Mouse (Mus musculus) liver, adult (tissue): ENCODE data around the gene Slc5a10.

Experiments
- GATA4 ChIP-seq: IDR thresholded peaks from 2 replicates; pipeline ENCODE4 v1.6.1; 2014; ENCODE audit warnings: mild to moderate bottlenecking, low read length; ENCODE audit not compliant: insufficient replicate concordance

The Slc5a10 gene

DNA sequence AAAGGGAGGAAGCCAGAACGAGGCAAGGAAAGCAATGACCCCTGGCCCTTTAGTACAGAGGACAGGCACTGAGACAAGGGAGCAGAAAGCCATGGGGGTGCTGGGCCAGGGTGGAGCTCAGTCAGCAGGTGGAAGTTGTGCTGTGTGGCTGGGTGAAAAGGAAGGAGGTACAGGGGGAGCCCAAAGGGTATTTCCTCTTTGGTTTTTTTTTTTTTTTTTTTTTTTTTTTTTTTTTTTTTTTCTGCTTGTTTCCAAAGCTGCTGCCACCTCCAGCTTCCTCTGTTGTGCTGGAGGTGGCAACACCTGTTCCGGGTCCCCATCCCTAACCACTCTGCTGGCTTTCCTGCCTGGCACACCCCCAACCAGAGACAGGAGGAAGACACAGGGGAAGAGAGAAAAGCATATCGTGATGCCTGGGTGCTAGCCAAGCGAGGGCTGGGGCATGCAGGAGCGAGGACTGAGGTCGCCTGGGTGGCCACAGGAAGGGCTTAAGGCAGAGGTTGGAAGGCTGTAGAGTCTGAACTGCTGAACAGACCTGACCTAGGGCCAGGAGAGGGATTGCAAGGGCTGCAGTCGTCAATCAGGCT lies 59.7 kb downstream of the Slc5a10 start:
- no peak for TF ChIP-seq GATA4

DNA sequence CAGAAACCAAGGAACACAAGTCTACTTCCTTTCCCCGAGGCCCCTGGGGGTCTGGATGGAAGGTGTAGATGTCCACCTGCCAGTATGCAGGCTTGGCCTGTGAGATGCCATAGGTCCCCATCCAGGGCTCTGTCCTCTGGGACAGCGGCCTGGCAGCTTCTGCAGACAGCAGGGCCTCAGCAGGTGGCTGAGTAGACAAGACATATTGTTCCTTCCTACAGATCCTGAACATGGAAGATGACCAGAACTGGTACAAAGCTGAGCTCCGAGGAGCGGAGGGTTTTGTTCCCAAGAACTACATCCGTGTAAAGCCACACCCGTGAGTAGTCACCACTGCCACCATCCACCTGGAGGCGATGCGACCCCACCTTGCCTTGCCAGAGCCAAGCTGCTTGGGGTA lies 60.6 kb downstream of the Slc5a10 start:
- TF ChIP-seq GATA4, result no peak

DNA sequence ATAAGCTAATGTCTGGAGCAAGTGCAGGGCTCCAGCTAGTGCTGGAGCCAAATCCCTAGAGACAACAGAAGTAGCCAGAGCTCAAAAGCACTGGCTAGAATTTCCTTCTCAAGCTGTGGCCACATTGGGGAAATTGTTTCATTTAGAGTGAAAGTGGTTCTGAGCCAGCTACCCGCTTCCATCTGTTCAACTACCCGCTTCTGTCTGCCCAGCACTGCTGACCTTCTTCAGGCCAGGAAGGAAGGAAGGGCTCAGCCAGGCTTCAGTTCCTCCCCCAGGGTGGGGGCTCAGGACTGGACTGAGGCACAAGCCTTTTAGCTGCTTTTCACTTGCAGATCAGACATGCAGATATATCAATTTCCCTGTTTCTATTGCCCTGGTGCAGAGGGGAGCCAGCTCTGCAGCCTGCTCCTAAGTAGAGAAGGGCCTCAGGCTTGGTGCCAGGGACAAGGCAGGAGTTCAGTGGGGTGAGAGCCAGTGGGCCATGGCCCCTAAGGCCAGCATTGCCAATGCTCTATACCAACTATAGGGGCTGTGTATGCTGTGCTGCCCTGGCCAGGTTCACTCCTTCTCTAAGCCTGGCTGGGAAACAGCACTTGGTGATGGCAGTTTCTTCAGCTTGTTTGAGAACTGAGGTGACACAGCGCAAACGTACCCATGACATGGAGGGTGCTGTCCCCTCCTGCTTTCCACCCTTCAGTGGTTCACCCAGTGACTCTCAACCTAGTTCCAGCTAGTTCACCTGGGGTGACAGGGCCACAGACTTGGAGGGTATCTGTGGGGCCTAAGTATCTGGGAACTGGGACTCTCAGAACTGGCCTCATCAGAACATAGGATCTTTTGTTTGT lies 61.4 kb downstream of the Slc5a10 start:
- TF ChIP-seq GATA4, result no peak

DNA sequence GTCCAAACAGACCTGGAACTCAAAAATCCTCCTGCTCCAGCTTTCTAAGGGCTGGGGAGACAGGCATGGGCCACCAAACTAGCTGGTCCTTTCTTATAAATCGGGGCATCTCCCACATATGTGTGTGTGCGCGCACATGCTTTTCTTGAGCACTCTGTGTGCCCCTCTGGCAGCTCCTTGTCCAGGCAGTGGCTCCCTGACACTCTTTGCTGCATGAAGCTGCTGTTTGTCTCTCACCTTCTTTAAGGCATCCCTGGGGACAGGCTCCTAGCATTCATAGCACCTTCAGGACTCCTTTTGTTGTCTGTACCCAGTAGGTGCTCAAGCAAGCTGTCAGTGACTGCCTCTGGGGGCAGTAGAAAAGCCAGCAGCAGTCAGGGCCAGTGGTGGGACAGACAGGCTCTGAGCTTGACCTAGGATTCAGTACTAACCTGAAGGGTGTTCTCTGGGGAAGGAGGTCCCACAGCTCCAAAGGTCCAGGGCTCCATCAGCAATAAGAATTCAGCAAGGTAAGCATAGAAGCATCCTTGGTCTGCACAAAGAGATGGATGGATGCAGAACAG lies 62.2 kb downstream of the Slc5a10 start:
- no peak for TF ChIP-seq GATA4

DNA sequence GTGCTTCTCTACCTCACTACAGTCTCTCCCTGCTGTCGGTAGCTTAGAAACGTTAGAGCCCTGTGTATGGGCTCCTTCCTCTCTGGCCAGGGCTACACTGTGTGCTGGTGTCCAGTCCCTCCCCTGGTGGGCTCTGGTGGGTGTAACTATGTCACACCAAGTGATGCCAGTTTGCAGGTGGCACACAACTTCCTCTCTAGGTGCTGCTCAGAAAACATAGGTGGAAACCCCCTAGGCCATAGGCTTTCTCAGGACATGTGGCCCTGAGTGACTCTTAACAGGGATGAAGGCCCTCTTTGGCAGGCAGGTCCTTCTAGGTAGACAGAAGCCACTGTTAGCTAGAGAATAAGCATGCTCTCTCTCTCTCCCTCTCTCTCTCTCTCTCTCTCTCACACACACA lies 63.2 kb downstream of the Slc5a10 start:
- TF ChIP-seq GATA4, result no peak

DNA sequence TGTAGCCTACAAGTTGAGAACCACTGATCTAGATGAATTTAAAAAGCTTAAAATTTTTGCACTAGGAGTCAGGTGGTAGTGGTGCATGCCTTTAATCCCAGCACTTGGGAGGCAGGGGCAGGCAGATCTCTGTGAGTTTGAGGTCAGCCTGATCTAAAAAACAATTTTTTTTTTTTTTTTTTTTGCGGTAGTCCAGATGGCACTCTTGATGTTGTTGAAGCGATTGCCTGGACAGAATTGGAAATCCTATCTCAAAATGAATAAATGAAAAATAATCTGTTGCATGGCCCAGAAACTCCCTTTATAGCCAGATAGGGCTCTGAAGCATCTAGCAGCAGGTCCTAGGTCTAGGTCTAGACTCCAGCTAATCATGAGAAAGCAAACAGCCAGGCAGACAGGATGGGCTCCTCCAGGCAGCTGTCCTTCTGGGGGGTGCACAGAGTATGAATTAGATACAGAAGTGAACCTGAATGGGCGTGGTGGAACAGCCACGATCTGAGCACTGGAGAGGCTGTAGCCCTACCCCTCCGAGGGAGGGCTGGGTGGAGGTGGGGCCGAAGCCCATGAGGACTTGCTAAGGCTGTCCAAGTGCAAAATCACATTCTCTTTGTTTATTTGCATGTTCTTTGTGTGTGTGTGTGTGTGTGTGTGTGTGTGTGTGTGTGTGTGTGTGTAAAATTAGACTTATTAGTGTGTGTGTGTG lies 64.3 kb downstream of the Slc5a10 start:
- no peak for TF ChIP-seq GATA4

DNA sequence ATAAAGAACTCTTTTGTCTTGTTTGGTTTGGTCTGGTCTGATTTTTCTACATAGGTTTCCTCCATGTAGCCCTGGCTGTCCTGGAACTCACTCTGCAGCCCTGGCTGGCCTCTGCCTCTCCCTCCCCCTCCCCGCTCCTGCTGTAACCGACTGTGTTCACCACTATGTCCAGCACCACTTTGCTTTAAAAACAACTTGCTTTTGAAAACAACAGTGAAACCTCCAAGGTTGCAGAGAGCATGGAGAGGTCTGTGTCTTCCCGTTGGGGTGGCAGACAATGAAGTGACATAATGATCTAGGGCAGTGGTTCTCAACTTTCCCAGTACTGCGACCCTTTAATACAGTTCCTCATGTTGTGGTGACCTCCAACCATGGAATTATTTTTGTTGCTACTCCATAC lies 65.0 kb downstream of the Slc5a10 start:
- no peak for TF ChIP-seq GATA4

DNA sequence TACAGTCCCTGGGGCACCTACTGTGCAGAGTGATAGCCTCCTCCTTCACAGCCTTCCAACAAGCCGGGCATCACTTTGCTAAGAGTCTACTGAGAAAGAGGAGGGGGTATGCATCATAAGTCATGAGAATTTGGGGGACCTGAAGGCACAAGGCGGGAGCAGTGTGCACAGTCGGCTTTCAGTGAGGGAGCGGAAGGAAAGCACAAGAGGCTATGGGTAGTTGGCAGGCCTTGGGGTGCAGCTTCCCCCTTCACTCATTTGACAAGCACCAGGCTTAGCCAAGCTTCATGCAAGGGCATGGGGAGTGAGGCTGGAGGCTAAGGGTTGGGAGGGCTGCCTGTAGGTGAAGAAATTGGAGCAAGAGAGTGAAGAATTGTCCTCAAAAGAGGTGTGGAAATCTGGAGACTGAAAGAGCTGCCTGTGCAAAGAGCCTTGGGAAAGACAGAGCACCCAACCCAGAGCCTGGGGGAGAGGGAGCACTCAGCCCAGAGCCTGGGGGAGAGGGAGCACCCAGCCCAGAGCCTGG lies 65.8 kb downstream of the Slc5a10 start:
- TF ChIP-seq GATA4, result no peak

DNA sequence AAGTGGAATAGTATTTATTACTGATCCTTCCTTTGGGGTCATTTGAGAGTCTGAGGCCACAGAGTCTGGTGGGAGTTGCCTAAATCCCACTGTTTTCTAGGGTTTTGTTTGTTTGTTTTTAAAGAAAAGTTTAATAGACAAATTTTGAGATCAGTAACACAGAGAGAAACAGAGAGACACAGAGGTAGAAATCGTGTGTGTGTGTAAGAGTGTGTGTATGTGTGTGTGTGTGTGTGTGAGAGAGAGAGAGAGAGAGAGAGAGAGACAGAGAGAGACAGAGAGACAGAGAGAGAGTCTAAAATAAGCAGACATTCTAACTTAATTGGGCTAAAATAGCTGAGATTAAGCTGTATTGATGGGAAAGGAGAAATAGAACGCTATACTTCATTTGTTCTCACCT lies 67.1 kb downstream of the Slc5a10 start:
- no peak for TF ChIP-seq GATA4

DNA sequence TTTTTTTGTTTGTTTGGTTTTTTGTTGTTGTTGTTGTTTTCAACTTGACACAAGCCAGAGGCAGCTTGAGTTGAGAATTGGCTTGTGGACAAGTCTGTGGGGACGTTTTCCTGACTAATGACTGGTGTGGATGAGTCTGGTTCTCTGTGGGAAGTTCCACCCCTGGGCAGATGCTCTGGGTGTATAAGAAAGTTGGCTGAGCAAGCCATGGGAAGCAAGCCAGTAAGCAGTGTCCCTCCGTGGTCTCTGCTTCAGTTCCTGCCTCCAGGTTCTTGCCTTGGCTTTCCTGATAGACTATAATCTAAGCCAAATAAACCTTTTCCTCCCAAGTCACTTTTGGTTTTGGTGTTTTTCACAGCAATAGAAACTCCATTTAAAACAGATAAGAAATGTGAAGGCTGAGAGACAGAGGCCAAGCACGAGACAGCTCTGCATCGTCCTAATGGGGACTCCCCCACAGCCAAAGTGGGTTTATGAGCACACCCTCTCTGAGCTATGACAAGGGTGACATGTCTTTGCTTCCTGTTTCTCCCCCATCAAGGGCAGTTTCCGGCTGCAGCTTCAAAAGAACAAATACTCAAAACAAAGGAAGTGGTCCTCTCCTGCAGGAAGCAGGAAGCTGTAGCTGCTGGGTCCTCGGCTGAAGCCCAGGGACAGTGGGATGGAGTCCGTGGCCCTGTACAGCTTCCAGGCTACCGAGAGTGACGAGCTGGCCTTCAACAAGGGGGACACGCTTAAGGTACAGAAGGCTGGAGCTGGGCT lies 67.8 kb downstream of the Slc5a10 start, which contains the start of gene Grap:
Gene Grap, plus strand, starts transcription at position 580 of the 762 bp plus-strand sequence.
- peak; percentile 54; the same call in 1 of the 2 replicates for TF ChIP-seq GATA4

DNA sequence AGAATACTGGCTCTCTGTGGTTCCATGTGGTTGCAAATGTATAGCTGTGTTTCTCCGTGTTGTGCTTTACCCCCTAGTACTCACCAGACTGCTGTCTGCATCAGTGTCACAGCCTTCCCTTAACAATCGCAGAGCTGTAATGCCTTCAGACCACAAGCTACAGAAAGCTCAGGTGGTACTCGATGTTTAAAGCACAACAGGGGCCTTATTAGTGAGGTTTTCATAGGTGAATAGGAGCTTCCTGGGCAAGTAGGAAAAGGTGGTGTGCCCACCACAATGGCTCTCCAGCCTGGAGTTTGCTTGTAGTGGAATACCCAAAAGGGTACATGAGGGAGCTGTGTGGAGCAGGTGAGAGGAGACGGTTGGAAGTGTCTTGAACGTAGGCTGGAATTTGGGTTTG lies 68.4 kb downstream of the Slc5a10 start:
- TF ChIP-seq GATA4, result no peak

DNA sequence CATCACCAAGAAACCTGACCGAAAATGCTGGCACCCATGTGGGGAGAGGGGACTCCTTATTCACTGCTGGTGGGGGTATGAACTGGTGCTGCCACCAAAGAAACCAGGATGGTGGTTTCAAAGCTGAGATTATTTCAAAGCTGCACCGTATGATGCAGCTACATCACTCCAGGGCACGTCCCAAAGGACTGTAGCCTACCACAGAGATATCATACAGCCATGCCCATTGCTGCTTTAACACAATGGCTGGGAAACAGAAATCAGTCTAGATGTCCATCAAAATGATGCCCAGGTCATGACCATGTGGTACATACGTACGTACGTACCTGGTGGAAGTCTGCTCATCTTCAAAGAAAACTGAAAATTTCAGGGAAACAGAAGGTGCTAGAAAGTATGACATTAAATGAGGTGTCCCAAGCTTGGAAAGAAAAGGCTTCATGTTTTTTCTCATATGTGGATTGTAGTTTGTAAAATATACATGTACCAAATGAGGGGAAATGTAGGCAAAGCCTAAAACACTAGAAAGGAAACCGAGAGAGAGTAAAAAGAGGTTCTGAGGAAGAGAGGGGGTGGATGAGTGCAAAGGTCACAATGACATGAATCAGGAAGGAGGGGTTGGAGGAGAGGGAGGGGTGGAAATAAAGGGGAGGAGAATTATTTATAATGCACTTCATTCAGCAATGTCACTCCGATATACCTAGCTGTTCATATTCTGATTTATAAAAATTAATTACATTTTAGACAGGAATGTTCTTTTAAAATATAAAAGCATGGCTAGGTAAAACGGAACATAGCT lies 70.0 kb downstream of the Slc5a10 start:
- no peak for TF ChIP-seq GATA4

DNA sequence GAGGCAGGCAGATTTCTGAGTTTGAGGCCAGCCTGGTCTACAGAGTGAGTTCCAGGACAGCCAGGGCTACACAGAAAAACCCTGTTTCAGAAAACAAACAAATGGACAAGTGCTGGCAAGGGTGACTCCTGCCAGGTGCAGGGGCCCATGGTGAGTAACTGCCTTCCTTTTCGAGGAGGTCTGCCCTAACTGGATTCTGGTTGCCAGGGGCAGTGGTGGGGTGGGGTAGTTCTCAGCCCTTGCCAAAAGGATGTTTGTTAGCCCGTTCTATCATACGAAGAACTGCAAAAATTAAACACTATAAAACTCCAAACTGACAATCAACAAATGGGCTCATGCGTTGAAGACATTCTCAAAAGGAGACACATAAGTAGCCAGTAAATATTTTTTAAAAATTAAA lies 71.0 kb downstream of the Slc5a10 start:
- TF ChIP-seq GATA4, result no peak

DNA sequence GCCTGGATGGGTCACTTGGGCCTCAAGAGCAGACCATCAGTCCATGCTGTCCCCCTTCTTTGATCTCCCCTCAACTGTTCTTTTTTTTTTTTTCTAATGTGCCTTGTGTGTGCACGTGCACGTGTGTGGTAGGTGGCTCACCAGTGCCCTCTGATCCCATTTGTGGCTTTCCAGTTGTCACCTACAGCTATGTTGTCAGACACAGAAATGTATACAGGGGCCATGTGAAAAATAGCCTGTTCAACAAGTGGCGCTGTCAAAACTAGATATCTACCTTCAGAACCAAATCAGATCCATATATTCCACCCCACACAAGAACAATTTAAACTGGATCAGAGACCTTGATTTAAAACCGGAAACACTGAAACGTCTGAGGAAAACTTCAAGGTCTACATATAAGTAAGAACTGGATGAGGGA lies 71.5 kb downstream of the Slc5a10 start:
- TF ChIP-seq GATA4, result no peak
